Mouse (Mus musculus): ENCODE measurements around the gene Aldh3b1. TPM values are rescaled to one million over a fixed set of nuclear protein-coding genes. Genes with fewer than 3 reads are reported as not detected.

The Aldh3b1 gene
- total RNA-seq, 2 experiments from 2014 or later = 1.6 to 1.9 TPM

DNA sequence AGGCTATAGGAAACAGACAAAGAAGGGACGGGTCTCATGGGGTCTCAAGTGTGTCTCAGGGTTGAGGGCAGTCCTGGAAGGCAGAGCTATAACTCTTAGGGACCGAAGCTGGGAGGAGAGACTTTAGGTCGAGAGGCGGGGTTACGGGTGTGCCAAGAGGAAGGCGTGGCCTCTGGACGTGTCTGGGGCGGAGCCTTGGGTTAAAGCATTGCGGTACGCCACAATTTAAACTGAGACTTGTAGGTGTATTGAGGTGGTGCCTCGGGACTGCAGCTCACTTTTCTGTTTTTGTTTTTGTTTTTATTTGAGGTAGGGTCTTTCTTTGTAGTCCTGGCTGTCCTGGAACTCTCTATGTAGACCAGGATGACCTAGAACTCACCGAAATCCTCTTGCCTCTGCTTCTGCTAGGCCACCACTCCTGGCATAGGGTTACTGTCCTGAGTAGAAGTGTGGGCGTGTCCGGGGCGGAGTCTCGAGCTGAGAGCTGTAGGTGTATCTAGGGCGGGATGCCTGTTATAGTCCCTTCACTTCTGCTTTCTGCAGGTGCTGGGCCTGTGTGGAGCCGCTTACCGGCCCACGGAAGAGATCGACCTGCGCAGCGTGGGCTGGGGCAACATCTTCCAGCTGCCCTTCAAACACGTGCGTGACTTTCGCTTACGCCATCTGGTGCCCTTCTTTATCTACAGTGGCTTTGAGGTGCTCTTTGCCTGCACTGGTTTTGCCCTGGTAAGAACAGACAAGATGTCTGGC lies 13.6 kb upstream of the Aldh3b1 start:
- no peak for DNase-seq

- no peak for DNase-seq
Measured at GRCm38 (mm10) chr19:3942315-3942714, 12.7 kb upstream of the Aldh3b1 start.

DNA sequence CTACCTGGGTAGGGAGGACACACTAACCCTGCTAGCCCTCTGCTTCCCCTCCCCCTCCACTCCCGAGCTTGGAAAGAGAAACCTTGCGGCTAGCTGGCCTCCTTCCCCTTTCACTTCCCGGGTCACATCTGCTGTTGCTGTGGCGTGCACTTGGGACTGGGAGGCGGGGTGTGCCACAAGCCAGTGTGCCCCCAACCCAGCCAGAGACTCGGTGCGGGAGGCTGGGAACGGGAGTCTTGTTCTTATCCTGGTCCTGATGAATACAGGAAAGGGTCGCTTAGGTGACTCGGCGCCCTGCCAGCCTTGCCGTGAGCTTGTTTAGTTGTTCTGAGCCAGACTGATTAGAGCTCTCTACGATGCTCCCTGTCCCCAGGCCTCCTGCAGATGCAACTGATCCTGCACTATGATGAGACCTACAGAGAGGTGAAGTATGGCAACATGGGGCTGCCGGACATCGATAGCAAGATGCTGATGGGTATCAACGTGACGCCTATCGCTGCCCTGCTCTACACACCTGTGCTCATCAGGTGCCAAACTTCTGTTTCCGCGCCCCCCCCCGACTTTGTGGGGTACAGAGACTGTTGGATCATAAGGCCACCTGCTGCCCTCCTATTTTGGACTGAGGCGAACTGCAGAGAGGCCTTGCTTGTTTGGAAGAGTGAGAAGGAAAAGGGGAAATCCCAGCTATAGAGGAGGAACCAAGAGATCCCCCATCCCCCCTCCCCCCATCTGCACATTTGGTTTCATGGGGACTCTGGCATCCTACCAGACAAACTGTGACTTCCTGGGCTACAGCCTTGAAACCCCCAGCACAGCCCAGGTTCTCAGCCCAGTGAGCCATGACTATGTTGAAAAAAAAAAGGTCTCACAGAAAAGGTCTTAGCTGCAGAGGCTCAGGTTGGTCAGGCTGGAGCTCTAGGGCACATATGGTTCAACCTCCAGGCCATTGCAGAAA lies 6.6 kb upstream of the Aldh3b1 start:
- peak; percentile 68 for DNase-seq

- DNase-seq = peak; percentile 73
Measured at GRCm38 (mm10) chr19:3935032-3935895, 5.7 kb upstream of the Aldh3b1 start, which contains the start of gene Unc93b1. Gene Unc93b1 (plus strand): TSS chr19:3935186.

GRCm38 (mm10) chr19:3931716-3932115 lies 2.1 kb upstream of the Aldh3b1 start:
- DNase-seq = no peak

DNA sequence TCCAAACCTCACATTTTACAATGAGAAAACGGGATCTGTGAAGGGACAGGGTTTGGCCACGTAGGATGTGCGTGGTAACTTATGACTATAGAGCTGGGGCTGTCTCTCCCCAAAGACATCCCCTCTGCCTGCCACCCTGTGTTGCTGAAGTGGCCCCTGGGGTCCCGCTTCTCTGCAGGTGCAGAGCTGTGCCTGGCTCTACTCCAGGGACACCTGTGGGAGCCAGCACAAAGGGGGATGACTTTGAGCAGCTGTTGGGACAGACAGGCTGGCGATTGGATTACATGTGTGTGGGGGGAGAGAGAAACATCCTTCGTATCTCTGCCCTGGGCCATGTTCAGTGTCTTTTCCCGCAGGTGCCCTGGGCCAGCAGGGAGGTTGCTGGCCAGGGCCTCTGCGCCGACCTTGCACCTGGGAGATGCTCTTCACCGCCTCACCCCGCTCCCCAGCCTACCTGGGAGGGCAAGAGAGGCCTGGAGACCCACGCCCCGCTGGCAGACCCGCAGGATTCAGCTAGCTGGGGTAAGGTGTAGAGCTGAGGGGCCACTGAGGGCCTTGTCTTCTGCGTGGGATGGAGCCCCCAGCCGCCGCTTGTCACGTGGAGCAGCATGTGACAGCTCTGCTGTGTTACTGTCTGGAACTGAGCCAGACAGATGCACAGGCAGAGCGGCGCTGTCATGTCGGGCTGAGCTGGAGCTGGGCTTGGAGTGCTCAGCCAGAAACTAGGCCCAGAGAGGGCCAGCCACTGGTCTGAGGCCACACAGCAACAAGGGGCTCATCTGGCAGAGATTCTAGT lies 852 bp upstream of the Aldh3b1 start:
- no peak for DNase-seq

GRCm38 (mm10) chr19:3928779-3929178 lies 829 bp downstream of the Aldh3b1 start:
- DNase-seq = no peak

- DNase-seq = no peak
Measured at GRCm38 (mm10) chr19:3927989-3928388, 1.6 kb downstream of the Aldh3b1 start.

GRCm38 (mm10) chr19:3926685-3927084 lies 2.9 kb downstream of the Aldh3b1 start:
- DNase-seq = no peak

- DNase-seq = no peak
Measured at GRCm38 (mm10) chr19:3926279-3926678, 3.3 kb downstream of the Aldh3b1 start.

- no peak for DNase-seq
Measured at GRCm38 (mm10) chr19:3925859-3926258, 3.7 kb downstream of the Aldh3b1 start.

DNA sequence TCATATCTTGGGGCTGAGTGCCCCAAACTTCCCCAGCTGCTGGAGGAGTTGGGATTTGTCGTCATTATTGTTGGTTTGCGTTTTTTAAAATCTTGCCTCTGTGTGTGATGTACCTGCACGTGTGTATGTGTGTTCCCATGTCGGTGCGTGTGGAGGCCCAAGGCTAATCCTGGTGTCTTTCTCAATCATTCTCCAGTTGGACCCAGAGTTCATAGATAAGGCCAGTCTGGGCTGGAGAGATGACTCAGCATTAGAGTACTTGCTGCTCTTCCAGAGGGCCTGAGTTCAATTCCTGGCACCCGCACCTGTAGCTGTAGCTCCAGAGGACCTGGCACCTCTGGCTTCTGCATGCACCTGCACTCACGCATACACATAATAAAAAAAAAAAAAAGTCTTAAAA lies 4.7 kb downstream of the Aldh3b1 start:
- no peak for DNase-seq

DNA sequence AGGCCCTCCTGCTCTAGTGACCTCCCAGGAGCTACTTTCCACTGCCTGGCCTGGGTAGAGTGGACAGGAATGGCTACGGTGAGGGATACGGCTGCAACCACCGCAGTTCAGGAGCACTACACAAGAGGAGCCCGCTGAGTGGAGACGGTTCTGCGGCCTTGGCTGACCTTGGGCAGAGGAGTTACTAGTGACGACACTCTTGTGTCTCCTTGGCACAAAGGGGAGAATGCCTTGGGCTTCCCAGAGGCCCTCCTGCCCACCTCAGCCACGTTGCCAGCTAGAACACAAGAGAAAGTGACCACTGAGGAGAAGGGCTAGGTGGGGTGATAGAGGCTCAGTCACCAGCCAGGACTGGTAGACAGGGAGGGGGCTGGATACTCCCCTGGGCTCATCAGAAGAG lies 5.4 kb downstream of the Aldh3b1 start:
- no peak for DNase-seq

DNA sequence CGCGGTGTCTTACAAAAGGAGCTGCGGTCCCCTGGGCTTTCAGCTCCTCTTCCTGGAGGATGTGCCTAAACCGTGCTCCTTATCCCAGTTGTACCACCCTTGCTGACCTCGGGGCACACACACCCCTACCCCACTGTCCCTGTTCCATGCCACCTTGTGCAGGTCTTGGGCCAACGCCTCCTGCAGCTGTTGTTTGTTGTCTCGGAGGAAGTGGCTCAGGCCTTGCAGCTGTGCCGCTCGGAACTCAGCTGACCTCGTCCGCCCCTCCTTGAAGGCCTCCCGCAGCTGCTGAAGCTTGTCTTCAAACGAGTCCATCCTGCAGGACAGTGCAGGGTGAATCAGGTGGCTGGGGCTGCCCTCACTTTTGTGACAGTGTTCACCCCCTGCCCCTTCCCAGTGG lies 6.0 kb downstream of the Aldh3b1 start:
- DNase-seq = peak; percentile 50

DNA sequence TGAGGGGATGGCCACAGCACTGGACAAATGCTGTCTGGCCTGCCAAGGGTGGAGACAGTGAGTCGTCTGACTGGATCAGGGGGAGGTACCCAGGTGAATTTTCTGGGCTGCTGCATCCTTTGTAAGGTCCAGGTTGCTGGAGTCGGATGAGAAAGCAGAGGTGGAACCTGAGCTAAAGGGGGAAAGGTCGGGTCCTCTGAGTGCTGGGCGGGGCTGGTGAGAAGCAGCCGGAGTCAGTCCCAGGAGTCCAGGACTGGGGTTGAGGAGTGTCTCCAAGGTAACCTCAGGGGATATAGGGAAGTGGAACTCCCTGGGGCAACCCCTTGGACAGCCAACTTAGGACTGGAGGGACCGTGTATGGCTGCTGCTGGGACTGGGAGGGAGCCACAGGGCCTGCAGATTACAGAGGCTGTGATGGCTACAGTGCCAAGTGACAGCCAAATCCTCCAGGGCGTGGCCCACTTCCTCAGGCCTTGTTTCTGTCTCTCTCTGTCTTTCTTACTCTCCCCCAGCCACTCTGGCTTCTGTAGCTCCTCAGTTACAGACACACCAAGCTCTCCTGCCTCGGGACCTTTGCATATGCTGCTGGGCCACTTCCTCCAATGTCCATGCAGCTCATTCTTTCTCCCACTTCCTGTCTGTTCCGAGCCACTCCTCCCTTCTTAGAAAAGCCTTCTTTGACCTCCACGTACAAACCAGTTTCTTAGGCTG lies 6.8 kb downstream of the Aldh3b1 start:
- no peak for DNase-seq

DNA sequence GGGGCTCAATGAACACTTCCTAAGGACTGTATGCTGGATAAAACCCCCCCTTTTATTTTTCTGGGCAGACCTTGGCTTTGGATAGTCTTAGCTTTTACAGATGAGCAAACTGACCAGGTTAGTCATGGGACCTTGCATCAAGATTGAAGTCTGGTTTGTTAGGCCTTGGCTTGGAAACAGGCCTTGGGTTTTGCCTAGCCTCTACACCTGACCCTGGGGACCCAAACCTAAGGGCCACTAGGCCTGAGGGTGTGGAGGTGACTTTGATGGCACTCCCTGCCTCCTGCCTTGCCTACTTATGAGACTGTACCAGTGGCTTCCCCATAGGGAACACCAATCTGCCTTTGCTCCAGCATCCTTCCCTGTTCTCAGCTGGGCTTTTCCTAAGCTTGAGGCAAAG lies 9.7 kb downstream of the Aldh3b1 start:
- no peak for DNase-seq

DNA sequence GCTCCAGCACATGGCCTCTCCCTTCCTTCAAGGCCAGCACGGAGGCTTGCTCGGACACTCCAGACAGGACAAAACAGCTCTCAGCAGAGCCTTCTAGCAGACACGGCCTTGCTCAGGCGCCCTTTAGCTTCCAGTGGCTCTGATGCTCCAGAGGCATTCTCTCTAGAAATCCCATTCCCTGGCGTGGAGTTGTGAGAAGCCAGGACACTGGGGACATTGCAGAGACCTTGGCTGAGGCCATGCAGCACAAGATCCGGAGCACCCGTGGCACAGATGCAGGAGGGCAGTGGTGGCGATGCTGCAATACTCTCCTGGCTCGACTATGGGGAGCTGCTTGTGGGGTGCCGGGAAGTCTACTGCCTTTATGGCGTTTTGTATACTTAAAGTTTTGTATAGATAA lies 12.9 kb downstream of the Aldh3b1 start:
- DNase-seq = no peak

- no peak for DNase-seq
Measured at GRCm38 (mm10) chr19:3914535-3914934, 15.1 kb downstream of the Aldh3b1 start.

DNA sequence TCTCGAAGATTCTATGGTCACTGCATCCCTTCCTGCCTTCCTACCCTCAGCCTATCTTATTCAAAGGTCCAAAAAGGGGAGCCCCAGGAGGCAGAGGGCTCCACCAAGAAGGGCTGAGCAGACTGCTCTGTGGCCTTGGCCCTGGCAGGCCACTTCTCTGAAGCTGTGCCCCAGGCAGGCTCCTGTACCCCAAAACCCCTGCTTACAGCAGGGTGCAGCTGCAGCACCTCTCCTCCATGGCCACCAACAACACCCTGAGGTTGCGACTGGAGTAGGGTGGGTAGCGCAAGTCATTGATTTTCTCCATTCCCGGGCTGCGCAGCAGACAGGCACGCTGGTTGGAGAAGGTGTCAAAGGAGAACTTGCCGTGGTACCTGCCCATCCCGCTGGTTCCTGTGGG lies 15.9 kb downstream of the Aldh3b1 start:
- no peak for DNase-seq

GRCm38 (mm10) chr19:3912337-3913204 lies 17.0 kb downstream of the Aldh3b1 start, which contains the start of gene Ndufs8:
Gene Ndufs8 (minus strand): TSS chr19:3912774.
- DNase-seq = peak; percentile 89

All from heart, postnatal 4 days (tissue).